Mouse (Mus musculus): ENCODE measurements at regions not wholly inside any gene's neighbourhood (a gene's known extent, or its start where the extent isn't known, plus 50 kb on each side); places are given as distances from the start of the nearest gene placed in this dataset.
"Not testable (repeated sequence)": the region's sequence is repeated elsewhere in the genome, so short reads cannot be mapped to it uniquely, and the experiment has no call there.

DNA sequence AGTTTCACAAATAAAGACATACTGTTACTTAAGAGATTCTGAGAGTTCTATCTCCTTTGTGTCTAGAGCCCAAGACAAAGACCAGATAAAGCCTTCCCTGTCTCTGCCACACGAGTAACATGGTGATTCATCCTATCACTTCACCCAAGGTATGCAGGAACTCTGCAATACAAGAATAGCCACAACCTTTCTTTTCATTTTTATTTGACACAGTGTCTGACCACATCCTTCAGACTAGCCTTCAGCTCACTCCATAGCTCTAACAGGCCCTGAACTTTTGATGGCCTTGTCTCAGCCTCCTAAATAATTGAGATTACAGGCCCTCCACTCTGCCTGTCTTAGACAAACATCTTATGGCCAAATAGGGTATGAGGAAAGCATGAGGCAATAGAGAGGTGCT lies 337.6 kb upstream of the Cdh5 start:
- Histone ChIP-seq H3K27me3 (ENCODE audit: insufficient read depth, low read length) (no peaks in the 10 kb centered on the region), H3K4me3 (ENCODE audit: low read depth, low read length) (no peak overlapping the region), H3K36me3 (replicated peaks) (no peaks in the 10 kb centered on the region), H3K9me3 (replicated peaks) (peaks cover 34% of the 10 kb centered on the region), H3K4me1 (ENCODE audit: insufficient read depth, low read depth, low read length) (no peaks in the 10 kb centered on the region)
- TF ChIP-seq POLR2AphosphoS5 (IDR thresholded peaks at IDR 0.05; ENCODE audit: insufficient replicate concordance, low read depth, low read length) (no peak), GATA1 (IDR thresholded peaks at IDR 0.05; ENCODE audit: borderline replicate concordance, low read length) (no peak), CTCF (IDR thresholded peaks at IDR 0.05; ENCODE audit: low read depth, low read length) (no peak), TAL1 (conservative IDR thresholded peaks at IDR 0.05; ENCODE audit: low read depth, low read length) (no peak), GATA2 (IDR thresholded peaks at IDR 0.05; ENCODE audit: borderline replicate concordance, low read depth, low read length) (no peak)
- DNase-seq (ENCODE audit: low spot score) = no peak
- no peak for ATAC-seq (ENCODE audit: extremely low read depth, insufficient number of reproducible peaks, low FRiP score, poor library complexity, severe bottlenecking)

DNA sequence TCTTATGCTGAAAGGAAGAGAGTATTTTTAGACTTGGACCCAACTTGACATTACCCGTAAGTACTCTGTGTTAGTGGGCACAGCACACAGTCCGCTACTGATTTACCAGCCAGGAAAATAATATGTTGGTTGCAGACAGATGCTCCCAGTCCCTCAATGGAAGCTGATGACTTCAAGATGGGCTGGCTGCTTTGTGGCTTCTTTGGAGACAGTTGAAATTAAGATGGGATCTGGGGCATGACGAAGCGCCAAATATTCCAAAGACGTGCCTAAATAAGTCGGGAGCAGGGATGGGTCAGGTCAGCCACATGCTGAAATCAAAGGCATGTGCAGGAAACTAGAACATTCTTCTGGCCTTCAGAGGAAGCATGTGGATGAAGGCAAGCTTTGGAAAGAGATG lies 321.8 kb upstream of the Cdh5 start:
- Histone ChIP-seq H3K27me3 (ENCODE audit: insufficient read depth, low read length) (no peaks in the 10 kb centered on the region), H3K4me1 (ENCODE audit: insufficient read depth, low read depth, low read length) (no peaks in the 10 kb centered on the region), H3K4me3 (ENCODE audit: low read depth, low read length) (no peak overlapping the region), H3K36me3 (replicated peaks) (no peaks in the 10 kb centered on the region), H3K9me3 (replicated peaks) (peaks cover 52% of the 10 kb centered on the region)
- ATAC-seq (ENCODE audit: extremely low read depth, insufficient number of reproducible peaks, low FRiP score, poor library complexity, severe bottlenecking) = no peak
- no peak for TF ChIP-seq CTCF (IDR thresholded peaks at IDR 0.05; ENCODE audit: low read depth, low read length)
- no peak for TF ChIP-seq GATA2 (IDR thresholded peaks at IDR 0.05; ENCODE audit: borderline replicate concordance, low read depth, low read length)
- no peak for TF ChIP-seq GATA1 (IDR thresholded peaks at IDR 0.05; ENCODE audit: borderline replicate concordance, low read length)
- no peak for TF ChIP-seq POLR2AphosphoS5 (IDR thresholded peaks at IDR 0.05; ENCODE audit: insufficient replicate concordance, low read depth, low read length)
- TF ChIP-seq TAL1 (conservative IDR thresholded peaks at IDR 0.05; ENCODE audit: low read depth, low read length) = no peak
- no peak for DNase-seq (ENCODE audit: low spot score)

DNA sequence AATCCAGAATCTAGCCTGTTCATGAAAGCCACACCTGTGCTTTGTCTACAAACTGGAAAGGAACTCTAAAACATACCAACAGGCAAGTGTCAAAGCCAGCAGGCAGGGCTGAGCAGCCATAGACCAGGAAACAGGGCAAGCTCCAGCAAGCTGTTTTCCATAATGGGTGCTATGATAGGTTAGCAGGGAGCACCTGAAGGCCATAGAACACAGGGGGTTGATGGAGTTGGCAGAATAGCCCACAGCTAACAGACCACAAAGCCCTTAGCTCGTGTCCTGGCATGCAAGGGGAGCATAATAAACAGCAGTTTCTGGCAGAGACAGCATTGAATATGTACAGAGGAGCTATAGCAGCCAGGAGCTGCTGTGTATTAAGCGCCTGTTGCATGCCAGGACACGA lies 313.1 kb upstream of the Cdh5 start:
- no peaks in the 10 kb centered on the region for H3K36me3 ChIP-seq (replicated peaks)
- no peaks in the 10 kb centered on the region for H3K4me1 ChIP-seq (ENCODE audit: insufficient read depth, low read depth, low read length)
- no peak for TF ChIP-seq GATA2 (IDR thresholded peaks at IDR 0.05; ENCODE audit: borderline replicate concordance, low read depth, low read length)
- no peak for TF ChIP-seq TAL1 (conservative IDR thresholded peaks at IDR 0.05; ENCODE audit: low read depth, low read length)
- TF ChIP-seq GATA1 (IDR thresholded peaks at IDR 0.05; ENCODE audit: borderline replicate concordance, low read length) = no peak
- TF ChIP-seq POLR2AphosphoS5 (IDR thresholded peaks at IDR 0.05; ENCODE audit: insufficient replicate concordance, low read depth, low read length) = no peak
- TF ChIP-seq CTCF (IDR thresholded peaks at IDR 0.05; ENCODE audit: low read depth, low read length) = no peak
- peaks cover 42% of the 10 kb centered on the region for H3K9me3 ChIP-seq (replicated peaks)
- DNase-seq (ENCODE audit: low spot score) = no peak
- no peaks in the 10 kb centered on the region for H3K27me3 ChIP-seq (ENCODE audit: insufficient read depth, low read length)
- H3K4me3 ChIP-seq (ENCODE audit: low read depth, low read length) = no peak overlapping the region
- ATAC-seq (ENCODE audit: extremely low read depth, insufficient number of reproducible peaks, low FRiP score, poor library complexity, severe bottlenecking) = no peak

DNA sequence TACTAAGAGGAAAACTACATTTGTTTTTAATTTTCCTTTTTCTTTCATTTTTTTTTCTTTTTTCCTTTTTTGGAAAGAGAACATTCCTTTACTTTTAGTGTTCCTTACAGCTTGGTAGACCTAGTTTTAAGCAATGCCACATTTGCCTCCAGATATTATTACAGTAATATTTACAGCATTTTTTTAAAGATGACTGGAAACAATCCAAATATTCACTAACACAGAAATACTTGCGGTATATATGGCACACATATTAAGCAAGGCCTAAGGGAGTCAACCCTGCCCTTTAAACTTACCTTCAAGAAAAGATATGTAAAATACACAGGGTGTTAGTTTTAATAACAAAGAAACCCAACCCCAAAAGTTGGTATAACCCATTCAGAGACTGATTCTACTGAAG lies 308.1 kb upstream of the Cdh5 start:
- H3K36me3 ChIP-seq (replicated peaks) = no peaks in the 10 kb centered on the region
- ATAC-seq (ENCODE audit: extremely low read depth, insufficient number of reproducible peaks, low FRiP score, poor library complexity, severe bottlenecking) (no peak), DNase-seq (ENCODE audit: low spot score) (no peak)
- H3K9me3 ChIP-seq (replicated peaks) = peaks cover 14% of the 10 kb centered on the region
- H3K27me3 ChIP-seq (ENCODE audit: insufficient read depth, low read length) = no peaks in the 10 kb centered on the region
- H3K4me1 ChIP-seq (ENCODE audit: insufficient read depth, low read depth, low read length) = no peaks in the 10 kb centered on the region
- no peak overlapping the region for H3K4me3 ChIP-seq (ENCODE audit: low read depth, low read length)
- TF ChIP-seq POLR2AphosphoS5 (IDR thresholded peaks at IDR 0.05; ENCODE audit: insufficient replicate concordance, low read depth, low read length) (no peak), CTCF (IDR thresholded peaks at IDR 0.05; ENCODE audit: low read depth, low read length) (no peak), TAL1 (conservative IDR thresholded peaks at IDR 0.05; ENCODE audit: low read depth, low read length) (no peak), GATA2 (IDR thresholded peaks at IDR 0.05; ENCODE audit: borderline replicate concordance, low read depth, low read length) (no peak), GATA1 (IDR thresholded peaks at IDR 0.05; ENCODE audit: borderline replicate concordance, low read length) (no peak)

DNA sequence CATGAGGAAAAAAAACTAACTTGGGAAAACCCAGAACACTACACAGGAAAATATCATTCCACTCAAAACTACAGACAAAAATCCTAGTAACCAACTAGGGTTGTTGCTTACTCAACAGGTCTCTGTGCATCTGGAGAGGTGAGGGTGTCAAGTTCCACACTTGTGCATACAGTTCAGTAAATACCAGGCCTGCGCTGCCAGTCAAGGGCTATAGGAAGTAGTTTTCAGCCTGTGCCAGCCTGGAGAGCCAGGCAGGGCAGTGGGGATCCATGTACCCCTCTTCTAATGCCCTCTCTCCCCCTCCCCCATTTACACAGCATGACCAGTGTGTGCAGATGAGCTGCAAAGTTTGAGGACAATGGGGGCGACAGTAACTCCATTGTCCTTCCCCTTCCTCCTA lies 302.8 kb upstream of the Cdh5 start:
- not testable (repeated sequence) for H3K36me3 ChIP-seq (replicated peaks); DNase-seq (ENCODE audit: low spot score); H3K27me3 ChIP-seq (ENCODE audit: insufficient read depth, low read length); H3K4me3 ChIP-seq (ENCODE audit: low read depth, low read length); H3K4me1 ChIP-seq (ENCODE audit: insufficient read depth, low read depth, low read length); ATAC-seq (ENCODE audit: extremely low read depth, insufficient number of reproducible peaks, low FRiP score, poor library complexity, severe bottlenecking)
- peaks cover 43% of the 10 kb centered on the region for H3K9me3 ChIP-seq (replicated peaks)

DNA sequence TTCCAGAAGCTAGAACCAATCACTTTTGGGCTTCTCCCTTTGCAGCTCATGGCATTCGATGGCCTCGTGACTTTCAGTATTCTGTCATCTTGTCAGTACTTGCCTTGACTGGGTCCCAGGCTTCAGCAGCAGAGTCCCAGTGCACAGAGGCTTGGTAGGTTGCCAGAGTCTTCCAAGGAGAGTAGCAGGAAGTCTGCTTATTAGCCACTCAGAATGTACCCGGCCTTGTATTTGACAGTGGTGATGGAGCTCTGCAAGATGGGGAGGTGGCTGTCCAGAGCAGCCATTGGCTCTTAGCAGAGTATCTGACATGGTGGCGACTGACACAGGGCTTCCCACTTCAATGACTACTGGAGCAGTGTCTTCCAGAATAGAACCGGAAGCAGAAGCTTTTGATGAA lies 293.3 kb upstream of the Cdh5 start:
- DNase-seq (ENCODE audit: low spot score) (no peak), ATAC-seq (ENCODE audit: extremely low read depth, insufficient number of reproducible peaks, low FRiP score, poor library complexity, severe bottlenecking) (no peak)
- H3K4me1 ChIP-seq (ENCODE audit: insufficient read depth, low read depth, low read length) = no peaks in the 10 kb centered on the region
- H3K27me3 ChIP-seq (ENCODE audit: insufficient read depth, low read length) = no peaks in the 10 kb centered on the region
- peaks cover 64% of the 10 kb centered on the region for H3K9me3 ChIP-seq (replicated peaks)
- no peak overlapping the region for H3K4me3 ChIP-seq (ENCODE audit: low read depth, low read length)
- no peak for TF ChIP-seq TAL1 (conservative IDR thresholded peaks at IDR 0.05; ENCODE audit: low read depth, low read length)
- no peak for TF ChIP-seq GATA1 (IDR thresholded peaks at IDR 0.05; ENCODE audit: borderline replicate concordance, low read length)
- no peak for TF ChIP-seq POLR2AphosphoS5 (IDR thresholded peaks at IDR 0.05; ENCODE audit: insufficient replicate concordance, low read depth, low read length)
- no peak for TF ChIP-seq CTCF (IDR thresholded peaks at IDR 0.05; ENCODE audit: low read depth, low read length)
- no peak for TF ChIP-seq GATA2 (IDR thresholded peaks at IDR 0.05; ENCODE audit: borderline replicate concordance, low read depth, low read length)
- no peaks in the 10 kb centered on the region for H3K36me3 ChIP-seq (replicated peaks)

DNA sequence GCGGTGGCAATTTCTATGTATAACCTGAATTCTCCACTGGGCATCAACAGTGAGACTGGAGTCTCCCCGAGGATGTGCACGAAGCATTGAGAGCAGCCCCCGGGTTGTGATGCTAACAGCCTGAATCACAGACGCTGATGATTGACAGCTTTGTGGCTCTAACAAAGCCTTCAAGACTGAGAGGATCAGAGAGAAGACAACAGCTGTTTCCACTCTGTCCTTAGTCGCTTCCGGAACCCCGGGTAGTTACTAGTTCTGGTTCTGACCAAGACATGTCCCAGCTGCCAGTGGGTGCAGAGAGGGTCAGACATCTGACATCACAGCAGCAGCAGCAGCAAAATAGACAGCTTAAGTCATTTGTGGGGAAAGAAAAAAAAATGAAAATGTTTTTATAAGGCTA lies 292.8 kb upstream of the Cdh5 start:
- Histone ChIP-seq H3K36me3 (replicated peaks) (no peaks in the 10 kb centered on the region), H3K4me1 (ENCODE audit: insufficient read depth, low read depth, low read length) (no peaks in the 10 kb centered on the region), H3K4me3 (ENCODE audit: low read depth, low read length) (no peak overlapping the region), H3K27me3 (ENCODE audit: insufficient read depth, low read length) (no peaks in the 10 kb centered on the region), H3K9me3 (replicated peaks) (peaks cover 68% of the 10 kb centered on the region)
- no peak for TF ChIP-seq CTCF (IDR thresholded peaks at IDR 0.05; ENCODE audit: low read depth, low read length)
- TF ChIP-seq GATA1 (IDR thresholded peaks at IDR 0.05; ENCODE audit: borderline replicate concordance, low read length) = no peak
- TF ChIP-seq POLR2AphosphoS5 (IDR thresholded peaks at IDR 0.05; ENCODE audit: insufficient replicate concordance, low read depth, low read length) = no peak
- TF ChIP-seq GATA2 (IDR thresholded peaks at IDR 0.05; ENCODE audit: borderline replicate concordance, low read depth, low read length) = no peak
- no peak for TF ChIP-seq TAL1 (conservative IDR thresholded peaks at IDR 0.05; ENCODE audit: low read depth, low read length)
- ATAC-seq (ENCODE audit: extremely low read depth, insufficient number of reproducible peaks, low FRiP score, poor library complexity, severe bottlenecking) (no peak), DNase-seq (ENCODE audit: low spot score) (no peak)

Data from G1E (cell line).